Mouse (Mus musculus) hindbrain, postnatal 0 days (tissue): ENCODE data around the gene Prkg1. TPM values are rescaled to one million over a fixed set of nuclear protein-coding genes. Genes with fewer than 3 reads are reported as not detected.
A peak's percentile ranks its signal among the peaks of the same experiment; 100 is the strongest.

Experiments
- ATAC-seq: fragments of 200-750 bp; cut with Nextera tagmentation; 2 replicates; pipeline ENCODE4 v1.8.0; 2017; ENCODE audit warnings: mild to moderate bottlenecking, moderate TSS enrichment, moderate library complexity
- DNase-seq: peaks from one replicate; pipeline ENCODE4 v3.0.0-alpha.2; 2015; ENCODE audit warnings: low spot score
- H3K27ac ChIP-seq: fragments of 300-500 bp; sonication (generic); 2 replicates; pipeline ENCODE4 v1.5.1; 2014; ENCODE audit warnings: mild to moderate bottlenecking
- H3K27me3 ChIP-seq: fragments of 300-500 bp; sonication (generic); 2 replicates; pipeline ENCODE4 v1.6.1; 2014; ENCODE audit warnings: low read length, mixed read lengths; ENCODE audit not compliant: insufficient read depth
- H3K36me3 ChIP-seq: fragments of 300-500 bp; sonication (generic); 2 replicates; pipeline ENCODE4 v1.6.1; 2014; ENCODE audit warnings: low read length, mixed read lengths; ENCODE audit not compliant: insufficient read depth
- H3K4me1 ChIP-seq: fragments of 300-500 bp; sonication (generic); 2 replicates; pipeline ENCODE4 v1.6.1; 2014; ENCODE audit warnings: antibody characterized with exemption, low read length, mixed read lengths; ENCODE audit not compliant: insufficient read depth
- H3K4me2 ChIP-seq: fragments of 300-500 bp; sonication (generic); 2 replicates; pipeline ENCODE4 v1.6.1; 2014; ENCODE audit warnings: low read depth, mild to moderate bottlenecking, low read length, moderate library complexity, mixed read lengths
- H3K4me3 ChIP-seq: fragments of 300-500 bp; sonication (generic); 2 replicates; pipeline ENCODE4 v1.5.1; 2014; ENCODE audit warnings: low read length
- H3K9ac ChIP-seq: fragments of 300-500 bp; sonication (generic); replicated peaks from 2 replicates; pipeline ENCODE4 v1.6.1; 2014; ENCODE audit warnings: mild to moderate bottlenecking, low read length, moderate library complexity, mixed read lengths
- H3K9me3 ChIP-seq: fragments of 300-500 bp; sonication (generic); 2 replicates; pipeline ENCODE4 v1.6.1; 2016; ENCODE audit warnings: low read length, mixed read lengths
- CTCF ChIP-seq: IDR thresholded peaks from 2 replicates; pipeline ENCODE4 v1.5.1; 2016; ENCODE audit warnings: antibody characterized with exemption, control low read depth, low read depth
- WGBS: fragments of 180-500 bp; shearing (Covaris S2); extraction: QIAGEN DNeasy Blood & Tissue Kit; methylation state at CpG from one replicate; pipeline ENCODE4 v1.1.7; 2014; 5-methylcytosine and 5-hydroxymethylcytosine counted together
- polyA plus RNA-seq: library from polyadenylated mRNA; unstranded; fragments of >200 nt; fragmentation: Nextera tagmentation; extraction: Ambion mirVana; gene quantifications from 2 replicates; pipeline ENCODE4 v1.2.1, GENCODE M21; 2015
- total RNA-seq: library from RNA; depleted of rRNA; stranded (reverse); fragments of >200 nt; gene quantifications from 2 replicates; pipeline ENCODE4 v1.2.3, GENCODE M21; 2014

The Prkg1 gene
- total and polyA plus RNA-seq, 2 experiments from 2014 or later, result 5.3 to 8.6 TPM

DNA sequence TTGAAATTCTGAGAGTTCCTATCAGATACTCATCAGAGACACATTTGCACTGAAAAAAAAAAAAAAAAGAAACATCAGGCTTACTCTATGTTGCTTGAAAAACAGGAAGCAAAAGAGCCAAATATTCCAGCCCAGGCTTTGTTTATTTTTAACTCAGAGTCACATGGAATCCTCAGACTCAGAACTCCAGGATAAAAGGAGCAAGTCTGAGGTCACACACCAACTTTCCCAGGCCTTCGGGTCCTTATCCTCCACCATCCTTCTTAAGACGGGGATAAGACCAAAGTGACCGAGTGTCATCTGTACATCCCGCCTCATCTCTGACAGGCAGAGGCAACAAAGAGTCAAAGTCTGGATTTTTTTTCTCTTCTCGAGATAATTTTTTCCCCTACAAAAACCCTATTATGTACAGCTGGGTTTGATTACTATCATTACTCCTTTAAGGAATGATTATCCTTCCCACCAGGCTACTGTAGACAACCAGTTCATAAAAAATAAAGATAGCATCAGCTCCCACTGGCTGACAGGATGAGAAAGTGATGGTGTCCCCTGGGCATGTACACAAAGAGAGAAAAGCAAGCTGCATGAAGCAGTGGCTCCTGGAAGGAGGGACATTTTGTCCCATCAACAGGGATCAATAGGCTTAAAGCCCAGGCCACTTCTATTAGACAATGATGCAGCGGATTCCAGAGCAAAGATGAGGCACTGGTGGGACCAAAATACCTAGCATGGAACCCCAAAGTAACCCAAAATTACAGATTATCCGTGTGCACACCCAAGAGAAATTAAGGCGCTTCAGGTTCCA lies 21.4 kb downstream of the Prkg1 start:
- no peaks in the 10 kb centered on the region for H3K27me3 ChIP-seq
- no peak for DNase-seq
- no peak overlapping the region for H3K9ac ChIP-seq
- no peak overlapping the region for H3K27ac ChIP-seq
- ATAC-seq, result no peak
- no peak overlapping the region for H3K4me3 ChIP-seq
- H3K36me3 ChIP-seq, result no peaks in the 10 kb centered on the region
- H3K4me1 ChIP-seq, result no peaks in the 10 kb centered on the region
- no peaks in the 10 kb centered on the region for H3K9me3 ChIP-seq
- TF ChIP-seq CTCF, result no peak
- no peak overlapping the region for H3K4me2 ChIP-seq
- 78% methylated on average over 8 of the region's 8 CpGs for WGBS

DNA sequence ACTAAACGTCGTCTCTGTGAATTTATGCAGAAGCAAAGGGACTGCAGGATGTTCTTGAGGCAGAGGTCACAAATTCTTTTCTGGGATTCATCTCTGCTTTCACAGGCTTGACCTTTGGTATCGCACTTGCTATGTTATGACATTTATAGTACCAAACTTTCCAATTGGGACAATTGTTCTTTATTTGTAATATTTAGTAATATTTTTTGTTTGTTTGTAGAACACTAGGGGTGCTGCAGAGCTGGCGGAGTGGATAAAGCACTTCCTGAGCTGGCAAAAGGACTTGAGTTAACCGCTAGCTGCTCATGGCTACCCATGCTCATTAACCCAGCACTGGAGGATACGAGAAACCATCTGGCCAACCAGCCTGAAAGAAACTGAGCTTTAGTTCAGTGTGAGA lies 49.9 kb downstream of the Prkg1 start:
- 86% methylated on average over 6 of the region's 6 CpGs for WGBS
- Histone ChIP-seq H3K36me3 (no peaks in the 10 kb centered on the region), H3K27ac (no peak overlapping the region), H3K9ac (no peak overlapping the region), H3K4me1 (no peaks in the 10 kb centered on the region), H3K4me2 (no peak overlapping the region), H3K4me3 (no peak overlapping the region), H3K27me3 (no peaks in the 10 kb centered on the region), H3K9me3 (no peaks in the 10 kb centered on the region)
- DNase-seq (peak; percentile 6), ATAC-seq (no peak)
- TF ChIP-seq CTCF, result no peak

DNA sequence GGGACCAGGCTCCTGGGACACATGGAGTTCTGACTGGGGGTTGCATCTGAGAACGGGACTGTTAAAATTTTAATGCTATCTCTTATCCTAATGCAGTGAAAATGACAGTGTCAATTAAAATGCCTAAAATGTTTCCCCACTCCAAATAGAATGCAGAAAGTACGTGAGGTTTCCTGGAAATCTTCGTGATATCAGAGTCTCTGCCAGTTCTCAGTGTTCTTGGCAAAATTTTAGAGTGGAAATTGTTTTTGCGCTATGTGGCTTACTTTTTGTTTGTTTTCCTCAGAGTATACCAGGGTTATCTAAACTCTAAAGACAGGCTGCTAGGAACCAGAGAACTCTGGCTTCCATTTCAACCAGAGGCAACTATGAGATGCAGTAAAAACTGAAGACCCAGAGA lies 50.4 kb downstream of the Prkg1 start:
- Histone ChIP-seq H3K9ac (no peak overlapping the region), H3K27me3 (no peaks in the 10 kb centered on the region), H3K4me3 (no peak overlapping the region), H3K27ac (no peak overlapping the region), H3K4me1 (no peaks in the 10 kb centered on the region), H3K9me3 (no peaks in the 10 kb centered on the region), H3K36me3 (no peaks in the 10 kb centered on the region), H3K4me2 (no peak overlapping the region)
- TF ChIP-seq CTCF, result no peak
- 87% methylated on average over 4 of the region's 4 CpGs for WGBS
- ATAC-seq, result no peak
- DNase-seq, result no peak

DNA sequence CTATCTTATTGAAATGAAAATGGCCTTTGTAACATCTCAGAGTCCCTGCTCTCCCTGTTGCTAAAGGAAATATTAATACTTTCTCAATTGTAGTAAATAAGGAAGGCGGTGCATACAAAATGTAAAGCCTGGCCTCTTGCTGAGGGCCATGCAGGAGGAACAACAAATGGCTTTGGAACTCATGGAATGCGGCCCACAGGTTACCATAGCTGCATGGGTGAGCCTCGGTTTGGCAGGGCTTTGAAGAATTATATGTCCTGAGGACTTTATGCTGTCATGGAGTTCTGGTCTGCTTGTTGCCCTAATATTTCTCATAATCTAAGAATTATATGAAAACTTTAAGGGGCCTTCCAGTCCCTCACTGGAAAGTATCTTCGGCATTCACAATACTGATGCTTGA lies 51.5 kb downstream of the Prkg1 start:
- Histone ChIP-seq H3K36me3 (no peaks in the 10 kb centered on the region), H3K9me3 (no peaks in the 10 kb centered on the region), H3K9ac (no peak overlapping the region), H3K27me3 (no peaks in the 10 kb centered on the region), H3K27ac (no peak overlapping the region), H3K4me2 (no peak overlapping the region), H3K4me1 (no peaks in the 10 kb centered on the region), H3K4me3 (no peak overlapping the region)
- WGBS, result 62% methylated on average over 4 of the region's 4 CpGs
- TF ChIP-seq CTCF, result no peak
- DNase-seq (no peak), ATAC-seq (no peak)

DNA sequence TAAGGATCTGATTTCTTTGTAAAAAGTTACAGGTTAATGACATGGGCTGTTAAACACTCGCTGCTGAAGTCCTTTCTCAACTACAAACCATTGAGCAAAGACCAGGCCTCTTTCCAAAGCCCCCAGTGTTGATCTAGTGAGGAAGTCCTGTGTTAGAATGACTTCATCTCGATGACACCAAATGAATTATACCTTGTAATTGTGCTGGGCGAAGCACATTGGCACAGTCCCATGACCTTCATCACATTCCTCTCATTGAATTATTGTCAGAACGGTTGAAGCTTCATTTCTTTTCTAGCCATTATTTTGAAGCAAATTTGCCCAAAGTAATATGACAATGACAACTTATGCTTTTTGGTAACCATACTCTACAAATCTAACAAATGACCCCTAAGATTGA lies 54.5 kb downstream of the Prkg1 start:
- Histone ChIP-seq H3K27me3 (no peaks in the 10 kb centered on the region), H3K4me1 (no peaks in the 10 kb centered on the region), H3K9ac (no peak overlapping the region), H3K4me3 (no peak overlapping the region), H3K4me2 (no peak overlapping the region), H3K36me3 (no peaks in the 10 kb centered on the region), H3K9me3 (no peaks in the 10 kb centered on the region), H3K27ac (no peak overlapping the region)
- DNase-seq (no peak), ATAC-seq (no peak)
- no peak for TF ChIP-seq CTCF
- WGBS, result 82% methylated on average over 4 of the region's 4 CpGs

DNA sequence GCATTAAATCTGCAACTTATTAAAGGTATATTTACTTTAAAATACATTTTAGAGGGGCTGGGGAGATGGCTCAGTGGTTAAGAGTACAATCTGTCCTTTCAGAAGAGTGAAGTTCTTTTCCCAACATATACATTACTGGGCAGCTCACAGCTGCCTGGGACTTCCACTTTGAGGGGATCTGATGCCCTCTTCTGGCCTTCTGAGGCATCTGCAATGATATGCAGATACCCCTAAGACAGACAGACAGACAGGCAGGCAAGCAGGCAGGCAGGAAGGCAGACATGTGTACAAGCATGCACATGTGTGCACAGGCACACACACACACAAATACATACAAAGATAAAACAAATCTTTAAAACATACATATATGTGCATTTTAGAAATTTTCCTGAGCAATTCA lies 60.8 kb downstream of the Prkg1 start:
- Histone ChIP-seq H3K4me1 (no peaks in the 10 kb centered on the region), H3K9me3 (no peaks in the 10 kb centered on the region), H3K27ac (no peak overlapping the region), H3K36me3 (no peaks in the 10 kb centered on the region), H3K4me2 (no peak overlapping the region), H3K4me3 (no peak overlapping the region), H3K9ac (no peak overlapping the region), H3K27me3 (no peaks in the 10 kb centered on the region)
- no peak for ATAC-seq
- no peak for DNase-seq
- TF ChIP-seq CTCF, result peak; percentile 38

DNA sequence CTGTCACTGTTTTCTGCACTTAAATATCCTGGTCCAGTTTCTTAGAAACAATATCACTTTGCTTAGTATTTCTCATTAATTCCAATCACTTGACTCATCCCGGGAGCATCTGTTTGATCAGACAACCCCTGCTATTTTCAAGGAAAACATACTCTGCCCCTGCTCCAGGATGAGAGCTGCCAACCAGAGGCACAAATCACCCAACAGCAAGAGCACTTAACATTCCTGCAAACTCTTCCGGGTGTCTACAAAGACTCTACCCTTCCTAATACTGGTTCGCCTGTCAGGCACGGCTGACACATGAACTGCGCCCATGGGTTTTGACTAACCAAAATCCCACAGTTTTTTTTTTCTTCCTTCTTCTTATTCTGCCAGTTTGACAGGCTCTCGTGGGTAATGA lies 65.9 kb downstream of the Prkg1 start:
- no peak for DNase-seq
- H3K27me3 ChIP-seq, result no peaks in the 10 kb centered on the region
- no peak overlapping the region for H3K4me2 ChIP-seq
- H3K27ac ChIP-seq, result no peak overlapping the region
- no peak for TF ChIP-seq CTCF
- H3K4me3 ChIP-seq, result no peak overlapping the region
- no peak overlapping the region for H3K9ac ChIP-seq
- no peaks in the 10 kb centered on the region for H3K9me3 ChIP-seq
- no peak for ATAC-seq
- H3K36me3 ChIP-seq, result no peaks in the 10 kb centered on the region
- 81% methylated on average over 6 of the region's 6 CpGs for WGBS
- no peaks in the 10 kb centered on the region for H3K4me1 ChIP-seq
